Mouse (Mus musculus): ENCODE measurements around the gene Plekhb2.

DNA sequence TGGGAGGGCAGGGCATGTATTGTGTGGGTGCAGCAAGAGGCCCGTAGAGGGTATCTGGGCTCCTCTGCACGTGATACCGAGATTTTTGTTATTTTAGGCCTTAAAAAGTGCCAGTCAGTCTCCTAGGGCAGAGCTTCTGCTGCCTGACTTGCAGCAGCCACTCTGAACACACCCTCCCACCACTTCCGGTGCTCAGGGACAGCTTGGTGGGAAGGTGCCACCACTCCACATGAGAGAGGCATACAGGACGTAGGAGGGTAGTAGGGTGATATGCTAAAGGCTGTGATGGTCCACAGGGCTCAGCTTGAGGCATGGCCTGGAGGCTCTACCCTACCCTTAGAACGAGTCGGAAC is 47.5 kb upstream of the Plekhb2 start:
- TF ChIP-seq EP300 (IDR thresholded peaks at IDR 0.05; ENCODE audit: low read depth) (no peak), CTCF (IDR thresholded peaks at IDR 0.05; ENCODE audit: low read depth) (no peak)
